Mouse (Mus musculus) liver, postnatal 0 days (tissue): Measurements from ENCODE around the gene Tnfaip8l1.

Experiments
- CTCF ChIP-seq: sonication (generic); IDR thresholded peaks from 2 replicates; pipeline ENCODE4 v1.5.1; 2016; ENCODE audit warnings: antibody characterized with exemption, low read depth
- EP300 ChIP-seq: IDR thresholded peaks from 2 replicates; pipeline ENCODE4 v1.6.1; 2016; ENCODE audit warnings: antibody characterized with exemption, low read depth, mild to moderate bottlenecking

DNA sequence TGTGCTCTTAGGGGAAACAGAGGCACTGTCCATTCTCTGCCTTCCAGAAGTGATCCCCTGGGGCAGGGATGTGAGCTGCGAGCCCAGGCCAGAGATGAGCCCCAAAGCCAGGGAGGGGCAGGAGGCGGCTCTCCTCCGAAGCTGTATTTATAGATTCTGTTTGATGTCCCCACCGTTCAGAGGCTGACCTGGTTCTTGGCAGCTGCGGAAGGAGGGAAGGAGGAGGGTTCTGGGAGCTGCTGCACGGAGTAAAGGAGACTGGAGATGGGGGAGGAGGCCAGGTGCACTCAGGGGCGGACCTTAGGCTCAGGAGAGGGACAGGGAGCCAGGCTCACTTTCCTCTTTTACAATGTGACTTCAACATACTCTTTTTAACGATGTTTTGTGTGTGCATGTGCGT lies 16.1 kb upstream of the Tnfaip8l1 start:
- no peak for TF ChIP-seq EP300
- TF ChIP-seq CTCF, result no peak
